Mouse (Mus musculus) cortical plate, adult 2 months (tissue): ENCODE data around the gene Cngb1.

Experiments
- CTCF ChIP-seq: fragments of 200-500 bp; IDR thresholded peaks from 2 replicates; pipeline ENCODE4 v1.5.1; 2011; ENCODE audit warnings: mild to moderate bottlenecking, control low read depth, low read length; ENCODE audit not compliant: insufficient read depth; ENCODE audit errors: extremely low read depth
- POLR2A ChIP-seq: fragments of 200-500 bp; IDR thresholded peaks from 2 replicates; pipeline ENCODE4 v1.6.1; 2011; ENCODE audit warnings: mild to moderate bottlenecking, low read length, control low read depth; ENCODE audit not compliant: insufficient read depth; ENCODE audit errors: extremely low read depth

GRCm38 (mm10) chr8:95272871-95273270 is 33.5 kb downstream of the Cngb1 start:
- TF ChIP-seq POLR2A = no peak
- TF ChIP-seq CTCF = no peak
